Mouse (Mus musculus) lung, postnatal 10 days (tissue): ENCODE data around the gene Dennd5b.

Experiments used
- DNase-seq: peaks from one replicate; pipeline ENCODE4 v3.0.0; 2021

The Dennd5b gene

DNA sequence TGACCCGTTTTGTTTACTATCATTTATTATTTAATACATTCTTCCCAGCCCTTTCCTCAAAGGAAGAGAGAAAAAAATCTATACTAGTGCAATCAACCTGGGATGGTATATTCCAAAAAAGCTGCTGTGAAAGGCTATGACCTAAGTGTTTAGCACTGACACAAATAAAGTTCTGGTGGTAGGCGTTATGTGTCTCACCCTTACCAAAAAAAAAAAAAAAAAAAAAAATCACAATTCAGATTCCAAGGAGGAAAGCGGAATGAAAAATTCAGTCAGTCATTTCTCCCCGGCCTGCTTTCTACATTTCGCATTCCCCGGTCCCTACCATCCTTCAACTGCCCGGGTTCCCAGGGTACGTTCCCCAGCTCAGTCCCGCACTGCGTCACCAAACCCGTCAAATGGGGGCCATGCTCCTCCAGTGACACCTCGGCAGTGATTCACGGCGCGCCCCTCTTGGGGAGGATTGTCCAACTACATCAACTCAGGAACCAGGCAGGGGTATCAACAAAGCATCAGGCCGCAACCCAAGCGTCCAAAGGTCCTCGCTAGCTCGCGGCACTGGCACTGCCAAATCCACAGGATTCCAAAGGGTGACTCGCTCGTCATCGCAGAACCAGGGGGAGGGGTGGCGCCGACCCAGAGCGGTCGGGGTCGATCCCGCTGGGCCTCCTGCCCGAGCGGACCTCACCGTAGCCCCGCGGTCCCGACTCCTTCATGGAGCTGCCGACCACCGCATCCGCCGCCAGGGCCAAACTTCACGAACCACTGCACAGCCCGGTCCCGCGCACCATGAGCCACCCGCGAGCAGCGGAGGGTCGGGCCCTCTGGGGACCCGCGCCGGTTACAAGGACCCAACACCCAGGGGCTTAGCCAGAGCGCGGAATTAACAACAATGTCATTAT, 1.1 kb downstream of the Dennd5b start:
- DNase-seq = peak; percentile 71

DNA sequence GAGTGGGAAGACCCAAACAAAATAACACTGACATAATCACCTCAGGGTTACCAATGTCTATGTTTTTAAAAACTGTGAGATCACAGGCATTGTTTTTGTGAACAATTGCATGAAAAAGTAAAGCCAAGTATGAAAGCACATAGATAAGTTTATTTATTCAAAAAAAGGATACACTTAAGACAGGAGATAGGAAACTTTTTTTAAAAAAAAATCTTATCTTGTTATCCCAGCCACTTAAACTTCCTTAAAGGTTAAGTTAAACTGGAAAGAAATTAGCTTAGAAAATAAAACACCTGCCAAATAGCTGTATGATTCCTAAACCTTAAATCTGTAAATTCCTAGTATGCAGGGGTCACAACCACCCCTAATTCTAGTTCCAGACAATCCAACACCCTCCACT, 2.5 kb downstream of the Dennd5b start:
- DNase-seq = no peak

DNA sequence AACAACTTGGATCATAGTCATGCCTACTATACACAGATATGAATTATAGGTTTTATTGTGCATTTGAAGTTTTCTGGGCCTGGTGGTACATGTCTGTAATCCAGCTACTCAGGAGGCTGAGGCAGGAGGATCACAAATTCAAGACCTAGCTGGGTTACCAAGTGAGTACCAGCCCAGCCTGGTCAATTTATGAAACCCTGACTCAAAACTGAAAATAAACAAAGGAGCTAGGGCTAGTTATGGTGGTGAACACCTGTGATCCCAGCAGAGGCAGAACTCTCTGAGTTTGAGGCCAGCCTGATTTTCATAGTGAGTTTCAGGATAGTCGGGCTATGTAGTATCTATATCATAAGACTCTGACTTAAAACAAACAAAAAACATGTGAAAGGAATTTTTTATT, 4.2 kb downstream of the Dennd5b start:
- no peak for DNase-seq

DNA sequence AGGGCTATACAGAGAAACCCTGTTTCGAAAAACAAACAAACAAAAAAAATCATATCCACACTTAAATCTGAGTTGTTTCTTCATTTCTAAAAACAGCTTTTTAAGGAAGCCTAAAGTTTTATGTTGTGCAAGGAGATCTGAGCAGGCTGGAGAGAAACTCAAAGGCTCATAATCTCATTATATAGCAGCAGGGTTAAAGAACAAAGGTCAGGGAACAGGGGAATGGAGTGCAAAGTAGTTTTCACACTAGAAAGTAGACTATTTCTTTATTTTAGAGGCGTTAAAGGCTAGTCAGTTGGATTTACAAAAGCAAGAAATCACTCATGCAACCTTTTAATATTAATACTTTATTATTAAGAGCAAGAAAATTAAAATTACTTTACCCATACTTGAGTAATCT, 5.2 kb downstream of the Dennd5b start:
- no peak for DNase-seq

DNA sequence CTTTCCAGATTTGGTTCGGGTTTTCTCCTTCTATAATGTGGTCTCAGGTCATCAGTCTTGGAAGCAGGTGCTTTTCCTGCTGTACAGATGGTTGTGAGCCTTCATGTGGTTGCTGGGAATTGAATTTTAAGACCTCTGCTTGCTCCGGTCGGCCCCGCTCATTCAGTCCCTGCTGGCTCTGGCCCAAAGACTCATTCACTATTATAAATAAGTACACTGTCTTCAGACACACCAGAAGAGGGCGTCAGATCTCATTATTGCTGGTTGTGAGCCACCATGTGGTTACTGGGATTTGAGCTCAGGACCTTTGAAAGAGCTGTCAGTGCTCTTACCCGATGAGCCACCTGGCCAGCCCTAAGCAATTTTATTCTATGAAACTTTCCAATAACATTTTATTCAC, 6.1 kb downstream of the Dennd5b start:
- peak; percentile 19 for DNase-seq

DNA sequence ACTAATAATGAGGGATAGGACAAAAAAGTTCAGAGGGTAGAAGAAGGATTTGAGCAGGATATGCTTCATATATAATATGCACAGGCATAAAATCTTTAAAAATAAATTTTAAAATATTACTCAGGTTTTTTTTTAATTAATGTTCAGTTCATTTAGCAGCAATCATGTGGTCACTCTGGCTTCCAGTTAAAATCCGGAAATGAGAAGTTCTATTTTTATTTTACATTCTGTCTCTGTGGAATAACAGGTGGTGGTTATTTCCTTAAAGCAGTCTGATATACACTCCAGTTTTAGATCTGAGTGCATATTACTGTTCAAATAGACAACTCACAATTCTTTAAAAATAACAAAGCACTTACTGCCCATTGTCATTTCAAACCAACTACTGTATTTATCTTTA, 6.9 kb downstream of the Dennd5b start:
- DNase-seq = no peak

DNA sequence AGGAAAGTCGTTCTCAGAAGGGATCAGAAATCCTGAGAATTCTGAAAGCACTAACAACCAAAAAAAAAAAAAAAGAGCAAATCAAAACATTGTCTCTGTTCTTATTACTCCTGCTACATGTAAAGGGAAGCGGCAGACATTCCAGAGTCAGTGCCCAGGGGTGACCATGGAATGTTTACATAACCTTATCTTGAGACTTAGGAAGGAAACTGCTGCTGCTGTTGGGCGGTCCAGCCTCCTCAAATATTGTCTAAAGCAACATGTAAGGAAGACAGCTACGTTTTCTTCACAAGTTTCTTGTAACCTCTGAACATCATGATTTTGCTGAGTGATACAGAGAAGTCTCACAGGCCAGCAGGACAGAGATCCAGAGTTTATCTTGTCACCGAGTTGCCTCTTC, 8.0 kb downstream of the Dennd5b start:
- DNase-seq = peak; percentile 55

DNA sequence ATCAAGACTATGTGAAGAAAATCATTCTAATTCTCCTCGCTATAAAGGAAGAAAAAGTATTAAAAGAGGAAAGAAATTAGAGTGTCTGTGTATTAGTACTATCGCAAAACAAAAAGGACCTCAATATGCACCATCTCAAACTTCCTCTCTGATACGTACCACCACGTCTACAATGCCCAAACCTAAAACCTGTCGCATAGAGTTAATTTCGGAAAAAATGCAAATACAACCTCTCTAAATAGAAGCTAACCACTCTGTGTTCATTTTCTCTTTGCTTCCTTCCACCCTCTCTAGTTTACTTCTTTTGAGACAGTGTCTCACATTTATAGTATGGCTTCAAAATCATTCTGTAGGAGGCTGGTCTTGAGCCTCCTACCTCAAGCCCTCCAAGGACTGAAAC, 9.1 kb downstream of the Dennd5b start:
- DNase-seq = no peak

DNA sequence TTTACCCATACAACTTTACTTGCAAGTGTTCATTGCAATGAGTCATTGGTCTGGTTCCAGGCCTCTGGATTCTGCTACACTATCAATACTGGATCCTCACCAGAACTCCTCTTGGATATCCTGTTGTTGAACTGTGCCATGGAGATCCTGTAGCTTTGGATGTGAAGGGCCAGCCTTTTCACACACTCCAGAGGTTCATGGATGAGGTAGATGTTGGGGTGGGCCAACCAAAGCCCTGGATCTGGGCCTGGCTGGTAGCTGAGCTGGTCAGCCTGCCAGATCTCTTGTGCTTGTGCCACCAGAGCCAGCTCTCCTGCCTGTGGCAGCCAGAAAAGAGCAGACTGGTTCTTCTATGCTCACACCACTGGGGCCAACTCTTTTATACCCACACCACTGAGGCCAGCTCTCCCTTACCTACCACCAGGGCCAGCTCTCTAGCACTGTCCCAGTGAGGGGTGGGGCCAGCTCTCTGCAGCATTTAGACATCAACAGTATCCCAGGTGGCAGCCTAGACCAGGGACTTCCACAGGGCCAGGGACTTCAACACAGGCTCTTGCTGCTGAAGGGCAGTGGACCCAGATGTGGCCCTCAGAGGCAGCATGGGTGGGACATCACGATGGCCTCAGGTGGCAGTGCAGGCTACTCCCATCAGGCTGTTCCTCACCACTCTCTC, 24.2 kb downstream of the Dennd5b start:
- DNase-seq = no peak

DNA sequence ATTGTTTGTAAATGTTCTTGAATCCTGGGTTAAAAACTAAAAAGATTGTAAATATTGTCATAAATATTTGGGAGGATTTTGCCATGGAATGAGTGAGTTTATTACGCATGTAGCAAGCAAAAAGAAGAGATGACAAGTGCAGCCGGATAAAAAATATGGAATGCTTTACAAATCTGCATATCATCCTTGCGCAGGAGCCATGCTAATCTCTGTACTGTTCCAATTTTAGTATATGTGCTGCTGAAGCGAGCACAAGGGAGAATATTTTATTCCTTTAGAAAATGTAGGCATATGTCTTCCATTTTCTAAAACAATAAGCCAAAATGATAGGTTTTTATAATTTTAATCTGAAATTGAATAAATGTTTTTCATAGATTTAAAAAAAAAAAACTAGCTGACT, 27.6 kb downstream of the Dennd5b start:
- no peak for DNase-seq

DNA sequence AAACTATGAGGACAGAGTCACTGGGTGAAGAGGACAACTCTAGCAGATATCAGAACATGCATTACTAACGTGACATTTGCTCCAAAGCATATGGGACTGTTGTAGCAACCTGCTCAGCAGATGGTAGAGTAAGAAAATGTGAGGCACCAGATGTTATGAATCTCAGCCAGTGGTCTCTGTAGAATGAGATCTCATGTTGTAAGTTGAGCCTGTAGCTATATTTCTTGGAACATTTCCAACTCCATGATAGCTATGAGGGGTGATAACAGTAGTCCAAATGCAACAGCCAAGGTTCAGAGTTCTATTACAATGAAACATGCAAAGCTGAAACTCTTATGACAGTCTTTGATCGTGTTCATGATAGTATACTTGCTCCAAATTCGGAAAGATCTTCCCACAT, 28.6 kb downstream of the Dennd5b start:
- no peak for DNase-seq

DNA sequence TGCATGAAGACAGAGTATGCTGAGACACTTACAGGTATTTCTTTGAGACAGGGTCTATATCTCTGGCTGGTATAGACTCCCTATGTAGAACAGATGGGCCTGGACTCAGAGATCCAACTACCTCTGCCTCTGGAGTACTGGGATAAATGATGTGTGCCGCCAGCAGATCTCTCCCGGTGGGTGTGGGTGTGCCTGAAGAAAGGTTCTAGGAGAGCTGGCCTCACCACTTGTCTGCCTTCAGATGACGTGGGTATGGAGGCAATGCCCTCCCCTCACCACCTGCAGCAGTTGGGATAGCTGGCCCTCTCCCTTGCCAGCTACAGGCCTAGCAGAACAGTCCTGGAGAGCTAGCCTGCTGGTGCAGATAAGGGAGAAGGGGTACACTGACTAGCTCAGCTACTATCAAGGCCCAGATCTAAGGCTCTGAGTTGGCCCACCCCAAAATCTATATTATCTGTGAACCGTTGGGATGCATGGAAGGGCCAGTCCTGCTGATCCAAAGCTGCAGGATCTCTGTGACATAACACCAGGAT, 30.8 kb downstream of the Dennd5b start:
- no peak for DNase-seq

DNA sequence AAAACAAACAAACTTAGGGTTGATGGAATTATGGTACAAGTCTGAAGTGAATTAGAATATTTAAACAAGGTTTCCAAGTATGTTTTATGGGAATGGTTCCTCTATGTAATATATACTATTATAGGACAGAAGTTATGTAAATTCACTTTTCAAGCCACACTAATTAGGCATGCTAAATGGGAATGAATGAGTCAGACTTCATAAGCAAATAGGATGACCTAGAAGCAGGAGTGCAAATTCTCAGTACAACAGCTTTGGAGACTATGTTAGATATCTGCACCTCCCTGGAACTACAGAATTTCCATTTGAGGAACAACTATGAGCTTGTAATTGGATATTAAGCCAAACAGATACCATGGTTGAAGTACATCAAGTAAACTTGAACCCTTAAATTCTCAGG, 38.1 kb downstream of the Dennd5b start:
- no peak for DNase-seq

DNA sequence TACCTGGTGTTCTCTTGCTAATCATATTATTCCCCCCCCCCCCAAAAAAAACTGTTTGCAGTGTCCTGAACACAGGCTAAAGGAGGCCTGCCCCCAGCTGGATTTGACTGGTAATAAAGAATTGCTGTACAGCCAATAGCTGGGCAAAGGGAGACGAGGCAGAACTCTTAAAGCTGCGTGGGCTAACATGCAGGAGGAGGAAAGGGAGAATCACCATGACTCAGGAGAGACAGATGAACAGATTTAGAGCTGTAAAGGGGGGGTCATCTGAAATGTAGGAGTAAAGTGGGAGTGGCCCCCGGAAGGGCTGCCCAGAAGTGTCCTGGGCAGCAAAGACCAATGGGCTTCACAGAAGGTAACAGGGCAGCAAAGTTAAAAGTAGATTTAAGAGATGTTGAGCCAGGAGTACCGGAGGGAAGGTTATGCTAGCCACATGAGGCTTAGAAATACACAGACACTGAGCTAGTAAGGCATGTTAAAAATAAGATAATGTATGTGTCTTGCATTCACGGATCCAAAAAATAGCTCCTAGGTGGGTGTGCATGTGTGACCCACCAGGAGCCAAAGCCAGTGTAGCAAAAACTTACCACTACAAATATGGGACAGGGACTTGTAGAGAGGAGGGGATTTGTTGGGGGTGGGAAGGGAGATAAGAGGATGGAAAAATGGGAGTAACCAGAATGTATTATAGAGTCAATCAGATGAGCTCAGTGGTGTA, 40.7 kb downstream of the Dennd5b start:
- DNase-seq = no peak

DNA sequence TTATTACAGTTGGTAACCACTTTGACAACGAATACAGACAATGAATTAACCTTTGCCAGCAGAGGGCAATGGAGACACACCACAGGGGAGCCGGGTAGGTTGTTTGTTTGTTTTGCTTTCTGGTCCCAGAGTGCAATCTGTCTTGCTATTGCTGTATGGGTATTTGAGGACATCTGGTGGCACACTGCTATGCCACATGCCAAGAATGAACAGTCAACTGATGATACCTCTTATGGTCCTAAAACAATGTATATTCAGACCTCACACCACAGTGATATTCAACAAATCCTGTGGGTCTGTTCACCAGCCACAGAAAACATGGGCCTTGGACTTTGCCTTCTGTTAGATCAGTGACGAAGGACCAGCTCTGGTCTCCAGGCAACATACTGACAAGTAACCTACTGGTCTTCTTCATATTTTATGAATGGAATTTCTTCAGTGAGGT, 43.5 kb downstream of the Dennd5b start:
- DNase-seq = peak; percentile 57

DNA sequence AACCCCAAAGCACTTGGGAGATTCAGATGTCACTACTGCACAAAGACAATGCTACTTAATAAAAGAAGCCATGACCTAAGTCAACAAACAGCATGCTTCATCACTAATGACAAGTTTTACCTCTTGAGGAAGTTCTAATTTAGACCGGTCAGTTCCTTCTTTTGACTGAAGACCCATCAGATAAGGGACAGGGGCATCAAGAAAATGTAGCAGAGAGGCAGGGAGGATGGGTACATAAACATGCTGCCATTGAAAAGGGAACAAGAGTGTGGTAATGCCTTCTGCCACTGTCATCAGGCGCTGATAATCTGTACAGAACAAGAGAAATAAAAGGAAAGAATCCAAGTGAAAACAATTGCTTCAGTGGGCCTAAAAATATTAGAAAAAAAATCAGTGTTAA, 46.7 kb downstream of the Dennd5b start:
- no peak for DNase-seq

DNA sequence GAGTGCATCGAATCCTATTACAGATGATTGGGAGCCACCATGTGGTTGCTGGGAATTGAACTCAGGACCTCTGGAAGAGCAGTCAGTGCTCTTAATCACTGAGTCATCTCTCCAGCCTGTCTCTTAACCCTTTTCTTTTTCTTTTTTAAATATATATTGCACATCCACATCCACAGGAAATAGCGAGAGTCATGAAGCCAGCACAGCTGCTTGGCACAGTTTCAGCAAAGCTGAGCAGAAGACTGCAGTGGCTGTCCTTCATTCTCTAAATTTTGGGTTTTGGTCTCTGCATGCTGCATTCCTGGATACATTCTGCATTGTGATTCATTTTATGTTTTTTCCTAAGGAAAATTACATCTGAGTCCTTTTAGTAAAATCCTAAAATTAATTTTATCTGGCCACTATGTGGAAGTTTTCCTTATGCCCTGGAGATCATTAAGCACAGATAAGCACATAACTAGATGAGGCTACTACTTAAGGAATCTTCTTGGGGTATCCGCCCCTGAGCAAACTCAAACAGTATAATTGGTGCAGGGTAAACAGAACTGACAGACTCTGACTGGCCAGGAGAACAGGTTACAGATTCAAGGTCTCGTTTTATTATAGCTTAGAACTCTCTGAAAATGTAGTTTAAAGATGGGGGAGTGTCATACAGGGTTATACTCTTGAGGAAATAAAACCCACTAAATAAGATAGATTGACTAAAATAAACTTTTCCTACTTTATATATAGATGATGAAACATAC, 50.3 kb downstream of the Dennd5b start:
- peak; percentile 16 for DNase-seq

DNA sequence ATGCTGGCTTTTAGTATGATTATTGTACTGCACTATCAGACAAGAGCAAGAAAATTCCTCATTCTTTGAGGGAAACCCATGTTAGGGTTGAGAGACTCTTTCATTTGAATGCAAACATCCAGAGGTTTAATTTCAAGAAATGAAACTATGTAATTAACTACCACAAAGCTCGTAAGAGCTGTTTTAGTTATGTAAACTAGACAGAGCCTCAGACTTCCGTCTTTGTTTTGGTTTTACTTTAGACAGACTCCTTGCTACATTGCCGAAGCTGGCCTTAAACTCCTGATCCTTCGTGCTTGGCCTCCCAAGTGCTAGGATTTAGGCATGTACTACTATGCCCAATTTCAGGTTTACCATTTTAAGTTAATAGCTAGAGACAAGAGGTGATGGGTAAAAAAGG, 61.4 kb downstream of the Dennd5b start:
- DNase-seq = no peak

DNA sequence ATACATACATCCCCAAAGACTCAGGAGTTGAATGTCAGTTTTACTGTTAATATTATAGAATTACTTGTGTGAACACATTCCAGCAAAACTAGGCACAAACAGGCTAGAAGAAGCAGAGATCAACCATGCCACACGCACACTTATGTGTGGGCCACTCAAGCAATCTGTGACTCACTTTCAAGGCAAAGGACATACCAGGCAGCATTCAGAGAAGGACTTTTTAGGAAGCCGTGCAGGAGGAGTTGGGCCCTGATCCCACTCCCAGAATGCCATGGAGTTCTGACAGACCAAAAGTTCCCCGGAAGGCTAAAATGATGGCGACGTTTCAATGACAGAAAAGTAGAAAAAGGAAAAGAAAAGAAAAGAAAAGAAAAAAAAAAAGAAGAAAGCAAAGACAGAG, 69.3 kb downstream of the Dennd5b start:
- no peak for DNase-seq

DNA sequence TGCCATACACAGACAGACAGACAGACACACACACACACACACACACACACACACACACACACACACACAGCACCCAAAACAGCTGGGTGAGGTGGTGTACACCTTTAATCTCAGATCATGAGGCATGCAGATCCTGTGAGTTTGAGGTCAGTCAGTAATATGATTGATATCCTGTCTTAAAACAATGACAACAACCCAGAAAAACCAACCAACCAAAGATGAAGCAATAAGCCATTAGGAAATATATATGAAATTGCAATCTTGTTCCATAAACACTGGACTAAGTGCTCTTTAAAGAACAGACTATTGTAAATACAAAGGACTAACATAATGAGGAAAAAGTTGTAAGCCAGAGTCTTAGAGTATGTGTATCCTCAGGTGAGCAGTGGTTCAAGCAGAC, 70.1 kb downstream of the Dennd5b start:
- no peak for DNase-seq

DNA sequence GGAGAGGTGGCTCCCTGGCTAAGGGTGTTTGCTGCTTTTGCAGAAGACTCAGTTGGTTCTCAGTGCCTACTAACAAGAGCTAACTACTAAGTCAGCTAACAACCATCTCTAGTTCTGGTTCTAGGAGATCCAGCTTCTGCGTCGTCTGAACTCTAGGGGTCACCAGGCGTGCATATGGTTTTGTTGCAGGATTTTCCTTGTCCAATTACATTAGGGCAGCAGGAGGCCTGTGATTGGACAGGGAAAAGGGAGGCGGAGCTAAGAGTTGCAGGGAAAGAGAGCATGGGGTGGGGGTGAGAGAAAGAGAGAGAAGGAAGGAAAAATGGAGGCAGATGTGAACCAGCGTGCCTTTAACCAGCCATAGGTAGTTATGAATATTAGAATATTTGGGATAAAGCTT, 83.0 kb downstream of the Dennd5b start:
- DNase-seq = no peak

DNA sequence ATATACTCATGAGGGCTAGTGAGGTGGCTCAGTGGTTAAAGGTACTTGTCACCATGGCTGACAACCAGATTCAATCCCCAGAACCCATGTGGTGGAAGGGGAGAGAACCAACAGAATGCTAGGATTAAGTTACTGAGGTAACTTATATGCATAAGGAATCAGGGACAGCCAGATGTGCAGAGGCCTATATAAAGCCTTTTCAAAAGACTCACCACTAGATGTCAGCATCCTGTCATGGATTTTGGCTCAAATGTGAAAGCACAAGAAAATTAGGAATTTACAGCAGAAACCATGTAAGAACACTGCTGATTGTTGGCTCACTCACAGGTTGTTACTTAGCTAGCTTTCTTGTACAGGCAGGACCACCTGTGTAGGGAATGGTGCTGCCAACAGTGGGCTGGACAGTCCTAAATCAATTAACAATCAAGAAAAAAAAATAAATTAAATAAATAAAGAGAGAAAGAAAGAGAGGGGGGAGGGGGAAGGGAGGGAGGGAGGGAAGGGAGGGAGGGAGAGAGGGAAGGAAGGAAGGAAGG, 90.6 kb downstream of the Dennd5b start:
- DNase-seq = peak; percentile 44

DNA sequence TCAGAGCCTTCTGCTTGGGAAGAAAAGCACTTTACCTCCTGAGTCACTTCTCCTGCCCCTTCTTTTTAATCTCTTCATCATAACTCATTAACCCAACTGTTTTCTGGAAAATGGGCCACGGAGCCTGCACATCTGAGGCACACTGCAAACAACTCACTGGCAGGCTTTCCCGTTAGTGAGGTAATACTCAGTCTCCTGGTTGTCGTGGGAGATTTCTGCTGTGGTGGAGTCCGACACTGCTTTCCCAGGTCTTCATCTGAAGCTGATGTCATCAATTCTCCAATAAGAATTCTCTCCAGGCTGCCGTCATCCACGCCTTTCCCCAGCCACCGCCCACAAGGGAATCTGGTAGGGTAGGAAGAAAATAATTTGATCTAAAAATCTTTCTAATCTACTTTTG, 96.5 kb downstream of the Dennd5b start:
- no peak for DNase-seq
